Mouse (Mus musculus) lung, postnatal 10 days (tissue): ENCODE measurements around the gene Trim37.

Experiments used
- DNase-seq: peaks from one replicate; pipeline ENCODE4 v3.0.0; 2021

Gene Trim37

DNA sequence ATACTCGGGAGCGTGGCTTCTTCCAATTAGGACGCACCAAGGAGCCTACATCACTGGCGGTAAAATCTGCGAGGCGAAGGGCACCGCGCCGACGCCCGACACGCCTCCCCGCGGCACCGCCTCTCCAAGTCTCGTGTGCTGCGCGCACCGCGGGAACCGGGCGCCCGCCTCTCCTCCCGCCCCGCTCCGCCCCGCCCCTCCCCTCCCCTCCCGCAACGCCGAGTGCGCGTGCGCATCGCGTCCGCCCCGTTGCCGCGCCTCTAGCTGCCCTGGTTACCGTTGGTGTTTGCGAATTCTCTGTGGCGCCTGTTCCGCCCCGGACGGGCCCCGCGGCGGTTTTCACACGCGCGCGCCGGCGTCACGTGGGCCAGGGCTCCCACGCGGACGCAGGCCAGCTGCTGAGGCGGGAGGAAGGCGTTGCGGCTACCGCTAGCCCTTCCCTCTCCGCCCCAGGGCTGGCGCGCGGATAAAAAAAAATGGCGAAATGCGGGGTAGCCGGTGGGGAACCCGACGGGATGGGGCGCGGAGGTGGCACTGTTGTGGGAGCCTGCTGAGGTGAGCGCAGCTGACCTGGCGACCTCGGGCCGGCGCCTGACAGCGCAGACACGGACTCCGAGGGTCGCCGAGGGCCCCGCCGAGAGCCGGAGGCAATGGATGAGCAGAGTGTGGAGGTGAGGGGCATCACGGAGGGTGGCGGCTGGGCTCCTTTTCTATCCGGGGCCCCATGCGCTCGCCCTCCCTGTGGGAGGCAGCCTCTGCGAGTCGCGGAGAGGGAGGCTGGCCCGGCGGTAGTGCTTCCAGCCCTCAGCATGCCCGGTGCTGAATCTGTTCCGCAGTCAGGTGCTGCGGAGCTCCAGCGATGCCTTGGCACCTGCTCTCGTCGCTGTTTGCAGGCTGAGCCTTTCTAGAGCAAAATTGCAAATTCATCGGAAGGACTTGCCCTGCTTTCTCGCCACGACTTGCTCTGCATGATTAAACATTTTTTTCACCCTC is at the start of gene Trim37:
Gene Trim37, plus strand, starts transcription at position 254 of the 993 bp plus-strand sequence.
- peak; percentile 89 for DNase-seq

DNA sequence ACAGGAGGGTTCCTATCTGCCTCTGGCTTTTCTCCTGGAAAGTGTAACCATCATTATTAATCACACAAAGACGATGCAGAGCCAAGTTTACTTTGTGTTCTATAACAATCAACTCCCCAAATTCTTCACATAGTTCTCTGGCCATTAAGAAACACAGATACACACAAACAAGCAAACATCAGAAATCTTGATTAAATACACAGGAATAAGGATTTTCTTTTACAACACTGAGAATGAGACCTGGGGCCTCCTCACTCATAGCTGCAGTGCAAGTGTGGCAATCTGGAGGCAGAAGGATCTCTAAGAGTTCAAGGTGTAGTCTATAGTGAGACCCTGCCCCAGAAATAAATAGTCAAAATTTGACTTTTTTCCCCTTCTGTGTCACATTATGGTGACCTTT is 43.2 kb upstream of the Trim37 start:
- no peak for DNase-seq

DNA sequence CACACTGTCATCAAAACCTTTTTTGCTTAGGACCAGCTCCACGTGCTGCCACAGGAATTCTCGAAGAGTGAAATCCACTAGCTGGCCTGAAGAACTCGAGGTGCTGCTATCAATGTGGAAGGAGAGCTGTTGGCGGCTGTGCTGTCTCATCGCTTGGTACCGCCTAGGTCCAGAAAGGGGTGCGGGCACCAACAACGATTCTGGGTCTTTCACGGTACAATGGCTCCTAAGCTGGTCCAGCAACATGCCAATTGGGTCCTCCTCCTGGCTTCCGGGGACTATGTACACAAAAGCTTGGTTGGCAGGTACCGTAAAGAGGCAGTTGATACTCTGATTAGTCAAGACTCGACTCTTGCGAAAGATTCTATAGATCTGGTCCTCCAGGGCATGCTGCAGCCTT is 41.4 kb upstream of the Trim37 start:
- DNase-seq, result no peak

DNA sequence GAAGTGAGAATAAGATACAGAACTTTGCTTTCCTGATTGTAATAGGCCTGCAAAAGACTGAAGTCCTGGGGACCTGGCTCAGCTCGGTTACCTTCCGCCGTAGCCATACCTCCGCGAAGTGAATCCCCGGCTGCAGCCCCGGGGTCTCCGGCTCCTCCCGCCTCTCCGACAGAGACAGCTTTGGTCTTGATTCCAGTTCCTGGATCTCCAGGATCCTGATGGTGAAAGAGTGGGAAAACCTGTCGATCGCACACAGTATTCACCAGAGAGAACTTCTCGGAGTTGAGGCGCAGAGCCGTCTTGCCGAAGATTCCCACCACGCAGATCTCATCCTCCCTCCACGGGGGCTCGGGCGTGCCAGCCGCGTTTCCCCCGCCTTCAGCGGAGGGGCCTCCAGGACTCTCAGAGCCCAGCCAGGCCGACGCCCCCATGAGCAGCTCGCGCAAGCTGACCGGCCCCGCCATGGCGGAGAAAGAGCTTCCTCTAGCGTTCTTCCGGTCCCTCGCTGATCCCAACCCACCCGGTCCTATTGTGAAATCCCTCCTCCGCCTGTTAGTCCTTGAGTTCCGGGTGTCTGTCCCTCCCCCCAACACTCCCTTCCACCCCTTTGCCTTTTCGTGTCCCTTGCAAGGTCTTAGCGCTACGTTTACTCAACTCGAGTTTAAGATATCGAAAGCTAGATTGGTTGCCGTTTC is 40.4 kb upstream of the Trim37 start, which contains the start of gene Smg8:
Gene Smg8, minus strand, starts transcription at position 485 of the 695 bp plus-strand sequence.
- DNase-seq, result peak; percentile 92

DNA sequence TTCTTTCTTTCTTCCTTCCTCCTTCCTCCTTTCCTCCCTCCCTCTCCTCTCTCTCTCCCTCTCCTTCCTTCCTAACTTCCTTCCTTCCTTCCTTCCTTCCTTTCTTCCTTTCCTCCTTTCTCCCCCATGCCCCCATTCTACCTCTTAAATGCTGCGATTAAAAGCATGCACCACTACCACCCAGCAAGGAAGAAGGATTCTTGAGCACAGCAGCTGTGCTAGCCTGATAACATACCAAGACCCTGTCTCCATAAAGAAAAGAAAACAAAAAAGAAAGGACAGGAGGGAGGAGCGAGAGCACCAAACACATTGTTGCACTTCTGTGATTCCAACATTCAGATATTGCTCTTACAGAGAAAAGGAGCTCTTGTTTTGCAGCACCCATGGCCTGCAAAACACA is 39.7 kb upstream of the Trim37 start:
- no peak for DNase-seq

DNA sequence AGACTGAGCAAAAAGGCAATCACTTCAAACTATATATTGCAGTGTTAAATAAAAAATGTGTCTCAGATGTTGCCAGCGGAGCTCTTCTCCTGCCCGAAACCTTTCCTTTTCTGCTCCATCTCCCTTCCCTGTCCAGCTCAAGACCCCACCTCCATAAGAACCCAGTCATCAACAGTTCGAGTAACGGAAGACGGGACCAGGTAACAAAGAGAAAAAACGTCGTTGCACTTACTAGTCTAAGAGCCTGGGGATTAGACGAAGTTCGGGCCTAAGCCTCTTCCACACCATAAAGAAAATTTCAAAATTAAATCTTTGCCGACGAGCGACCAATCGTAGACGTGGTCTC is 18.5 kb upstream of the Trim37 start, which contains the start of gene Prr11:
Gene Prr11, minus strand, starts transcription at position 300 of the 346 bp plus-strand sequence.
- DNase-seq, result no peak

DNA sequence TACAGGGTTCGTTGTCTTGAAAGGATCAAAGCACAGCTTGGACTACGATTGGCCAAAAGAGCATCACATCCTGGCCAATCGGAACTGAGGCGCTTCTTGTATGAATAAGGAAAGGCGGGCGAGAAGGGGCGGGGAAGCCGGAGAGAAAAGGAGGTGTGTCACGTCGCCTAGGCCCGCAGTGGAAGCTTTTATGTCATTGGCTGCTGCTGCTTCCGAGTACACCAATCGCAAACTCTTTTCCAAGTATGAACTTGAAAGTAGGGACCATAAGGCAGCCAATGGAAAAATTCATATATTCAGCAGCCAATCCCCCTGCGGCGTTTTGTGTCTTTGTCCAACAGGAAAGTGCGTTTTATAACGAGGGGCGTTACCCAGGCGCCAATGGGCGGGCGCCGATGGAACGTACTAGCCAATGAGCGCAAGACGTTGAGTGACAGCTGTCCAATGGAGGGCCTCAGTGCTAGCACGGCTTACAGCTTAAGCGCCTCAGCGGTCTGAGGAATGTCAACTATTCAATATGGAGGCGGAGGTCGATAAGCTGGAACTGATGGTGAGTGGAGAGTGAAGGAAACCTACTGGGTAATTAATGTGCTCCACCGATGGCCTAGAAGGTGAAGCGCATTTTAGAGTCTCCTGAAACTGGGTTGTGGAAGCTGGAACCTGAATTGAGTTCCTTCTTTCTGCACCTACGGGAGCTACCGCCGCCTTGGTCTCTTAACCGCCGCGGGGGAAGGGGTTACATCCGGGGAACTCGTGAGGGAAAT is 17.9 kb upstream of the Trim37 start, which contains the start of gene Ska2:
Gene Ska2, plus strand, starts transcription at position 480 of the 764 bp plus-strand sequence.
- peak; percentile 99 for DNase-seq

DNA sequence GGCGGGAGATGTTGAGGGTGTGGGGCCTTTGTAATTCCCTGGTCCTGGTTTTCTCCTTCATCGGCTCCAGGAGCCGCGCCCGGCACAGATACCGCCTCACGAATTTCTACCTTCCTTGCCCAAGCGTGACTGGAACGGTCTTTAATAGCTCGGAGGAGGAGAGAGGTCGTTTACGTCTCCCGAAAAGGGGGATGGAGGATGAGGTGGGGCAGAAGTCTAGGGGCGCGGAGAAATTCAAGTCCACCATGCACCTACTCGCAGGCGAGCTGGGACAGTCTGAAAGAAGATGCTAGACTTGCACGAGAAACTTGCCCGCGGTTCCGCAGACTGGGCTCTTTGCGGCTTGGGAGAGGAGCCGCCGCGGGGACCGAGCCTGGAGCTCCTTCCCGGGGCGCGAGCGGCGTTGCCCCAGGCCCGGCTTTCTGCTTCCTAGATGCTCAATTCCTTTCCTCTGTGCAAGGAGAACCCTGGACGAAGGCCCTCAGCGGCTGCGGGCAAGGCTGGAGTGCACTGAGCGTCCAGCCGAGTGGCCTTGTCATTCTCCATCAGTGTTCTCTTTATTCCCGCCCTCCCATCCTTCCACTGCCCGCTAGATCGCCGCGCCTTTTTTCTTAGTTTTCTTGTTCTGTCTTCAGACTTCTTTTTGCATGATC is 17.2 kb upstream of the Trim37 start:
- peak; percentile 16 for DNase-seq

DNA sequence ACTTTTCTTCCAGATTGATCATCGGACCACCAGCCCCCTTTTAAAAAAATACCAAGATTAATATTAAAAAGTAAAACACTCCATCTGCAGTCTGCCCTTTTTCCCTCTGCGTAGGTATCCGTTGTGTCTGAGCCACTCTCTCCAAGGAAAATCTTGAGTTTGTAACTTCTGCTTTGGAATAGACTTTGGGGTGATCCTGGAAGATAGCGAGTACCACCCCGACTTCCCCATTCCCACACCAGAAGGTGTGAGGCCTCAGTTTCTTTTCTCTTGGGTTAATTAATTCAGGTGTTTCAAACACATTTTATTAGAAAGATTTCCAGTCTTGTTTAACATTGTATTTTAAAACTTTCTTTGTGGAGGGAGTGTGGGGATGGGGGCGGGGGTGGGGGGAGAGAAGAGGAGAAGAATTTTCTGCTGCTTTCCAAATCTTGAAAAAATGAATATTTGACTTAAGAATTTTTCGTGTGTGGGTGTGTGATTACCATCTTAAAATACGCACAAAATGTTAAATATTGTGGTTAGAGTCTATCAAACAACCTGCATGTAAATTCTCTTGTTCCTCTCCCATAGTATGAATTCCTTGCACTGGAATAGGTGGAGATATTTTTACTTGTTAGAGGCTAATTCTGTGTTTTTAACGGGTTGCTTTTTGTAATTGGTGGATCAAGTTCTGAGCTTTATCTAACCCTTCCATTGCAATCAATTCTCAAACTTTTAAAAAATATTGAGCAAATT is 16.5 kb upstream of the Trim37 start:
- DNase-seq, result no peak

DNA sequence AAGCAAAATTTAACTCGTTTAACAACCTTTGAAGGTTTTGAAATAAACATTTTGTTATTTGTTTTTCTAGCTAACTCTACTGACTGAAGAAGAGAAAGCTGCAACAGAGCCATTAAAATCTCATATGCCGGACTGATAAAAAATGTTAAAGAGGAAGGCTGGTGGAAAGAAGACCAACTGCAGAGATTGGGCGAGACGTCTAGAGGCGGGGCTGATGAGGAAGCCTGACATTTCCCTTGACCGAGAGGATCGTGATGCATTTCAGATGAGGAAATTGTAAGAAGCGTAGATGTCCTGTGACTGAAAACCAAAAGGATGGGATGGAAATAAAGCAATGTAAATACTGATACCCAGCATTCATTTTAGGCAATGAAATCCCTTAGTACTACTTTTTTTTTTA is 5.0 kb upstream of the Trim37 start:
- DNase-seq, result no peak

DNA sequence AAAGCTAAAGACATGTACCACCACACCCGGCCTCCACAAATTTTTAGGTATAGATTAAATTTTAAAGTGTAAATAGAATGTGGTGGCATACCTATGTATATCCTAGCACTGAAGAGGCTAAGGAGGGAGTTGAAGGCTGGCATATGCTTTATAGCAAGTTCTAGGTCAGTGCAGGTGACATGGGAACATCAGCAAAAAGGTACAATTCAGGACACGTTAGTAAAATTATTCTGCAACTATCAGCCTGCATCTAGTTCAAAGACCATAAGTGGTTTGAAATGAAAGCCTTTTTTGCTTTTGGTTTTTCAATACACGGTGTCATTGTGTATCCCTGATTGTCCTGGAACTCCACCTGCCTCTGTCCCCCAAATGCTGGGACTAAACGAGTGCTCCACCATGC is 1.3 kb upstream of the Trim37 start:
- no peak for DNase-seq

DNA sequence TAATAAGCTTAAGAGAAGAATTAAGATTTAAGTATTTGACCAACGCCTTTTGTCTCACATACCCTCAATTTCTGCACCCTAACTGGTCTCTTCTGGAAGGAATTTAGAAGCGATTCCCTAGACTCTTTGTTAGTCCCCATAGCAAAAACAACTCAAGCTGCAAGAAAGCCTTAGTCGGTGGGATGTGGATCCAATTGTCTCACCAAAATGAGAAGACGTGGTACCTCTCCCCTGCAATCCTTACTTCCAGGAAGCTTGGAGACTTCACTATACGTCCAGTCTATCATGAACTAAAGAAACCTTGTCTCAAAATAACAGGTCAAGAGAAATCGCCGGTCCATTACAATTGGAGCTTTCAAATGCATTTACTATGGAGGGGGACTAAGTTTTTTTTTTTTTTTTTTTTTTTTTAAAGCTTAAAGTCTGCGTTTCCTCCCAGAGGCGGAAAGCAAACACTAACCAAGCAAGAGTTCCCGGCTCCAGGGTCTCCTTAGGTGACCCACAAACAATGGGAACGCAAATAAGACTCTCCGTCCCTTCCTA is 525 bp upstream of the Trim37 start:
- peak; percentile 2 for DNase-seq

DNA sequence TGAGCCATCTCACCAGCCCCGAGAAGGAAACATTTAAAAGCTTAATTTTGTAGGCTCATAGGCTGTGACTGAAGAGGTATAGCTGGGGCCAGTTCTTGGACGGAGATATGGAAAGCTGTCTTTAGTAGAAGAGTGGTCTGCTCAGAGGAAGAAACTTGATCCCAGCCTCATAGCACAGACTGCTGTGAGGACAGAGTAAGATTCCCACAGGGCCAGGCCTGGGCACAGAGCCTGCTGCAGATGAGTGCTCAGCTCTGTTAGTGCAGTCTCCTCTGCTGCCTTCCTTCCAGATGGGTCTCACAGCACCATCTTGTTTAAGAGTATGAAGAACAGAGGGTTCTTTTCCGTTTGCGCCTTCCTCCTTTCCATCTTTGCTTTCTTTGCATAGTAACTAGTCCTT is 9.4 kb downstream of the Trim37 start:
- DNase-seq, result no peak

DNA sequence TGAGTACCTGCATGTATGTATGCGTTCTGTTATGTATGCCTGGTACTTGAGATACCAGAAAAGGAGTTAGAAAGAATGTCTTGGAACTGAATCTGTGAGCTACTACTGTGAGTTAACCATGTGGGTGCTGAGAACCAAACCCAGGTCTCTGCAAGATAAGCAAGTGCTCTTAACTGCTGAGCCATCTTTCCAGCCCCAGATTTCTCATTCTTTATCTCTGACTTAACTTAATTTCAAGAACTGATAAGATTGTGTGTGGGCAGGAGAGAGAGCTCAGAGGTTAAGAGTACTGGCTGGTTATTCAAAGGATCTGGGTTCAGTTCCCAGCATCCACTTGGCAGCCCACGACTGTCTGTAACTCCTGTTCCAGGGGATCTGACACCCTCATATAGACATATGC is 31.1 kb downstream of the Trim37 start:
- no peak for DNase-seq

DNA sequence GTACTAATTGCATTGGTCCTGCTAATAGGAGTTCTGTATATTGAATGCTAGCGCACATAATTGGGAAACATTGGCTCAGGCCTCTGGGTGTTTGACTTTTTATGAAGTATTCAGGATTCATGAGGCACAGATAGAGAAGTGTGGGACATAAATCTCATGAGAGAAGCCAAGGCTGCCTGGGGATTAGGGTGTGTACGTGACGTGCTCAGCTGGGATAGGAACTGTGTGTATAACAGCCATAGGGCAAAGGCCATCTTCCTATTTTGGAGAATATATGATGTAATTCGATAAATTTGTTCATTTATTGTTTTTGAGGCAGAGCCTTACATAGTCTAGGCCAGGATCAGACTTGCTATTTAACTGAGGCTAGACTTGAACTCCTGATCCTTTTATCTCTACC is 35.8 kb downstream of the Trim37 start:
- no peak for DNase-seq

DNA sequence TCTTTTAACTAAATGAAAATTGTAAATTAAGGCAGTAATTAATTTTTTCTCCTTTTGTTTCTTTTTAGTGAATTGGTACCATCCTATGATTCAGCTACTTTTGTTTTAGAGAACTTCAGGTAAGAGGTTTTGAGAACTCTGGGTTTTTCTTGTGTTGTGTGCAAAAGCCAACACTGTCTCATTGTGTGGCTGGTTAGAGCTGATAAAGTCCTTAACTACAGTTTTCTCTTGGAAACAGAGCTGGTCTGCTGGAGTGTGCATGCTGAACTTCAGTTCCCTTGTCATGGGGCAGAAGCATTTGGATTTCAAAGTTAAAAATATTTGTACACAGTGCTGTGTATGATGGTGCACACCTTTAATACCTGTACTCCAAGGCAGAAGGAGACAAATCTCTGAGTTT is 36.9 kb downstream of the Trim37 start:
- DNase-seq, result no peak

DNA sequence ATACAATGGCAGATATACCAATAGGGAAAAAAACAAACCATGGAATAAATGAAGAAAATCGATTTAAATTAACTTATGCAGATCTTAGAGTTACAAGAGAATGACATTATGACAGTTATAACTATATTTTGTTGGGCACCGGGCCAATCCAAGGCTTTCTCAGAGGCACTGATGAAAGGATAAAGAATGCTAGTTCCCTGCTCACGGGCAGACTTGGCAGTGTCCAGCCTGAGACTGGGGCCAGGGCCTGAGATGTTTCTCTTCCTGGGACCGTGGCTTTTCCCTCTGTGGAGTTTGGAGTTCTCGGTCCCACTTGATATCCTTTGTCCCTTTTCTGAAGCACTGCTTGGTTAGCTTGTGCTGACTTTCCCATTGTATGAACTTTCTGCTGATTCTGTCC is 46.7 kb downstream of the Trim37 start:
- DNase-seq, result no peak

DNA sequence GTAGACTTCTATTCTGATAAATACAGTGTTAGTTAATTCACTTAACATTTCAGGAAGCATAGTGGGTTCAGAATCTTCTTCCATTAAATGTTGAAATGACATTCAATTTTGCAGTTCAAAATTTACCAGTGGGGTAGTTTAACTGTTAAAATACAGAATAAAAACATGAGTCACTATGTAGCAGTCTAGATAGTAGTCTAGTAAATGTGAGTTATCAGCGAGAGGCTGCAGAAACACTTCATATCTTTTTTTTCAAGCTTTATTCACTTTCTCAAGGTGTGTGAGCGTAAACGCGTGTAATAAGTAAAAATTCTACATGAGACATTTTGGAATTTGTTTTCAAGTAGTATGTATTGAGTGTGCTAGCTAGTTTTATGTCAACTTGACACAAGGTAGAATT is 48.2 kb downstream of the Trim37 start:
- no peak for DNase-seq

DNA sequence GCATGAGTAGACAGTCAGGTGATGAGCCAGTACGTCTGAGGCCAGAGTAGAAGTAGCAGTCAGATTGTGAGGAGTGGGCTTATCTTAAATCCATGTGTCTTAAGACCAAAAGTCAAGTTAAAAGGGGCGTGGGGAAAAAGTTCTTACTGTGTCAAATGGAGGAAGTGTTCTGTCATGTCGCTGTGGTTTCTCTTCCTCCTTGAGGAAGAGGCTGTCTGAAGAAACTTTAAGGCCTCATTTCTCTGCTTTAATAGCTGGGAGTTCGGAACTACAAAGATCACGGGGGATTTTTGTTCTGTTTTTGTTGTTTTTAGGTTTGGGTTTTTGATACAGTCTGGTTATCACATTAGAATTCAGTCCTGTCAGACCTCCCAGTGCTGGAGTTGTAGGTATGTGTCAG is 85.4 kb downstream of the Trim37 start:
- DNase-seq, result no peak

DNA sequence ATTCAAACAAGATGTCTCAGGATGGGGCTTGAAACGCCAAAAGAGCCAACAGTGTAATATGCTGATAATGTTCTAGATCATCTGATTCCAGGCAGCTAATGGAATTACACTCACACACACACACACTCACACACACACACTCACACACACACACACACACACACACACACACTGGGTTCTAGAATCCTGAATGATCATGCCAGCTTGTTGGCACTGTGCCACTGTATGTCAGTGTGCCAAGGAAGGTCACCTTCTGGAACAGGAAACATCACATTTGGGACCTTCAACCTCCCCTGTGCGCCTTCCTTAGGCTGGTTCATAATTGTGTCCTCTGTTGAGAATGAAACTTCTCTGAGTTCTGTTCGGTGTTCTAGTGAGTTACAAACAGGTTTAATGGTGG is 95.8 kb downstream of the Trim37 start:
- DNase-seq, result peak; percentile 19

DNA sequence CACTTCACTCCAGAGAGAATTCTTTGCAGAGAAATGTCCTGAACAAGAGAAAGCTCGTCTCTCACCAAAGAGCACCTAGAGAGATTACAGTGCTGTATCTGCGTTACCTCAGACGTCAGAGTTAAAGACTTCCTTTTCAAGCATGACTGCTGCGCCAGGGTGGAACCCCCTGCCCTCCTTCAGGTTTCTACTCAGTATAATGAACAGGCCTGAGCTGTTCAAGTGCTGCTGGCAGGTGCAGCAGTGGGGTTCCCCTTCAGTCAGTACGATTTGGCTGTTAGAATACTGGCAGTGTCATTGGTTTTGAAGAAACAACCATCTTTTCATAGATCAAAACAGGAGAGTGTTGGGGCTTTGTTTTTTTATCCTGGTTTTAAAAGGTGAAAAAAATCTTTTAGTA is 100.2 kb downstream of the Trim37 start:
- DNase-seq, result no peak

DNA sequence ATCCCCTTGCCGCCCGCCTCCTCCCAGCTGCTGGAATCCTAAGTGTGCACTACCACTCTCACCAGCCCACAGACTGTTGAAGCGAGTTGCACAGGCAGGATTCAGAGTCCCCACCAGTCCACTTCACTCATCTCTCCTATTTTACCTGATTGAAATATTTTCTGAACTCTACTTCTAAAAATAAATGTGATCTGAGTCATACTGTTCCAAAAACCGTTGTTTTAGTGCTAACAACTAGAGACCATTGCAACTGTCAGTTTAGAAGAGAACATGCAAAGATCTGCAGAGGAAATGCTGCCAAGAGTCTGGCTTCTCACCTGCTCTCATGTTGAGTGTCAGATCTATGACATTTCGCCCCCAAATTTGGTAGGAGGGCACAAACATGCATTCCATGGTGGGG is 106.5 kb downstream of the Trim37 start:
- DNase-seq, result no peak
